Mouse (Mus musculus) neural tube, embryonic 11.5 days (tissue): Measurements from ENCODE around the gene Slc1a5. TPM values are rescaled to one million over a fixed set of nuclear protein-coding genes. Genes with fewer than 3 reads are reported as not detected.

Source experiments
- ATAC-seq: fragments of 200-750 bp; cut with Nextera tagmentation; 2 replicates; pipeline ENCODE4 v1.8.0; 2017; ENCODE audit warnings: moderate number of reproducible peaks, mild to moderate bottlenecking, moderate TSS enrichment, moderate library complexity; ENCODE audit not compliant: insufficient read depth, low FRiP score, low TSS enrichment
- DNase-seq: peaks from one replicate; pipeline ENCODE4 v3.0.0-alpha.2; 2015; ENCODE audit warnings: low spot score
- H3K27ac ChIP-seq: fragments of 300-500 bp; sonication (generic); 2 replicates; pipeline ENCODE4 v1.5.1; 2014; ENCODE audit warnings: low read depth, mild to moderate bottlenecking, low read length
- H3K27me3 ChIP-seq: fragments of 300-500 bp; sonication (generic); 2 replicates; pipeline ENCODE4 v1.6.1; 2014; ENCODE audit warnings: mild to moderate bottlenecking, low read length, mixed read lengths; ENCODE audit not compliant: control insufficient read depth, insufficient read depth
- H3K36me3 ChIP-seq: fragments of 300-500 bp; sonication (generic); 2 replicates; pipeline ENCODE4 v1.6.1; 2014; ENCODE audit warnings: mild to moderate bottlenecking, low read length, moderate library complexity, mixed read lengths; ENCODE audit not compliant: control insufficient read depth, insufficient read depth
- H3K4me1 ChIP-seq: fragments of 300-500 bp; sonication (generic); 2 replicates; pipeline ENCODE4 v1.6.1; 2014; ENCODE audit warnings: low read length, mixed read lengths; ENCODE audit not compliant: control insufficient read depth, insufficient read depth
- H3K4me2 ChIP-seq: fragments of 300-500 bp; sonication (generic); 2 replicates; pipeline ENCODE4 v1.6.1; 2014; ENCODE audit warnings: low read depth, mild to moderate bottlenecking, moderate library complexity
- H3K4me3 ChIP-seq: fragments of 300-500 bp; sonication (generic); 2 replicates; pipeline ENCODE4 v1.5.1; 2014; ENCODE audit warnings: low read depth, low read length
- H3K9ac ChIP-seq: fragments of 300-500 bp; sonication (generic); 2 replicates; pipeline ENCODE4 v1.6.1; 2014; ENCODE audit warnings: mild to moderate bottlenecking, low read length
- H3K9me3 ChIP-seq: fragments of 300-500 bp; sonication (generic); 2 replicates; pipeline ENCODE4 v1.6.1; 2016; ENCODE audit warnings: low read length; ENCODE audit not compliant: control insufficient read depth
- WGBS: fragments of 180-500 bp; shearing (Covaris S2); extraction: QIAGEN DNeasy Blood & Tissue Kit; methylation state at CpG from one replicate; pipeline ENCODE4 v1.1.7; 2014; 5-methylcytosine and 5-hydroxymethylcytosine counted together
- polyA plus RNA-seq: library from polyadenylated mRNA; unstranded; fragments of >200 nt; fragmentation: Nextera tagmentation; extraction: Ambion mirVana; gene quantifications from 2 replicates; pipeline ENCODE4 v1.2.1, GENCODE M21; 2014

The Slc1a5 gene
- polyA plus RNA-seq, 1 experiment from 2014 or later: 17.3 TPM

- H3K9ac ChIP-seq: no peak overlapping the region
- no peak overlapping the region for H3K4me3 ChIP-seq
- peaks cover 2% of the 10 kb centered on the region; the same call in 1 of the 2 replicates for H3K36me3 ChIP-seq
- ATAC-seq (no peak), DNase-seq (no peak)
- no peaks in the 10 kb centered on the region for H3K9me3 ChIP-seq
- no peaks in the 10 kb centered on the region for H3K27me3 ChIP-seq
- 77% methylated on average over 5 of the region's 5 CpGs for WGBS
- no peak overlapping the region for H3K4me2 ChIP-seq
- no peak overlapping the region for H3K27ac ChIP-seq
- H3K4me1 ChIP-seq: peaks cover 34% of the 10 kb centered on the region
Observed at GRCm38 (mm10) chr7:16819794-16820193, 38.7 kb downstream of the Slc1a5 start.

DNA sequence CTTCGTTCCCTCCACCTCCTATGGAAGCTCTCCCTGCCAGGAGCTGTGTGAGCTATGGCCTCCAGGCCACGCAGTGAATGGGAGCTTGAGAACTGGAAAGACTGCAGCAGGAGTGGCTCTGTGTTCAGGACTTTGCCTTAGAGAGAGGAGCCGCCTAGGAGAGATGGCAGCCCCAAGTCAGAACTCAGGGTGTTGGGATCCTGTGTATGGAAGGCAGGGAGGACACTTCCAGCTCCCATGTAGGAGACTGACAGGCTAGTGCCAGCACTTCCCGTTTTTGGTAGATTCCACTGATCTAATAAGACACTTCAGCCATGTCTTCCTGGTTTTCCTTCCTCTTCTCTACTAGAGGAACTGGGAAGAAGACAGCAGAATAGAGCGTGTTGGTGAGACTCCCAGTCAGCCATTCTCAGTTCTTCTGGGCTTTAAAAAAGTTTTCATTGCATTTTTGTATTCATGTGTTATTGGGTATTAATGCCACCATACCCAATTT lies 39.2 kb downstream of the Slc1a5 start:
- no peaks in the 10 kb centered on the region for H3K9me3 ChIP-seq
- no peak overlapping the region for H3K4me3 ChIP-seq
- H3K4me2 ChIP-seq: no peak overlapping the region
- 73% methylated on average over 5 of the region's 5 CpGs for WGBS
- ATAC-seq (no peak), DNase-seq (no peak)
- peaks cover 2% of the 10 kb centered on the region; the same call in 1 of the 2 replicates for H3K36me3 ChIP-seq
- no peak overlapping the region for H3K9ac ChIP-seq
- H3K27ac ChIP-seq: no peak overlapping the region
- H3K27me3 ChIP-seq: no peaks in the 10 kb centered on the region
- peaks cover 31% of the 10 kb centered on the region for H3K4me1 ChIP-seq

DNA sequence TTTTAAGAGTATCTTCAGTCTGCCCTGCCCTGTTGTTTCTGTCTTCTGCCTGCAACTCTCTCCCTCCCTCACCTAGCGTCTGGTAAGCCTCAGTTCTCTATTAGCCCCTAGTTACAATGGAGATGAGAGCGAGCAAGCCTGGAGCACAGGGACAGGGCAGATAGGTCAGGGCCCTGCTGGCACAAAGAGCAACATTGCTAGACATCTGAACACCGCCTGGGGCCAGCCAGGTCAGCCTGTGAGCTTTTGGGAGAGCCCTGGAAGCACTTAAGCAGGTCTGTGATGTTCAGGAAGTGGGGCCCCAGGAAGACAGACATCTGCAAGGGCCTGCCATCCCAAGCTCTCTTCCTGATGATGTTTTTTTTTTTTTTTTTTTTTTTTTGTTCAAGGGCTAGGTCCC lies 40.0 kb downstream of the Slc1a5 start:
- Histone ChIP-seq H3K9ac (no peak overlapping the region), H3K4me3 (no peak overlapping the region), H3K4me1 (peaks cover 27% of the 10 kb centered on the region), H3K36me3 (peaks cover 6% of the 10 kb centered on the region; the same call in 1 of the 2 replicates), H3K4me2 (no peak overlapping the region), H3K9me3 (no peaks in the 10 kb centered on the region), H3K27me3 (no peaks in the 10 kb centered on the region), H3K27ac (no peak overlapping the region)
- DNase-seq: no peak
- no peak for ATAC-seq
- 43% methylated on average over 3 of the region's 3 CpGs for WGBS

GRCm38 (mm10) chr7:16821669-16822101 lies 40.5 kb downstream of the Slc1a5 start:
- Histone ChIP-seq H3K9ac (no peak overlapping the region), H3K36me3 (peaks cover 8% of the 10 kb centered on the region; the same call in 1 of the 2 replicates), H3K4me3 (no peak overlapping the region), H3K27ac (no peak overlapping the region), H3K27me3 (no peaks in the 10 kb centered on the region), H3K9me3 (no peaks in the 10 kb centered on the region), H3K4me2 (no peak overlapping the region), H3K4me1 (peaks cover 27% of the 10 kb centered on the region)
- WGBS: 85% methylated on average over 4 of the region's 4 CpGs
- ATAC-seq (no peak), DNase-seq (no peak)

DNA sequence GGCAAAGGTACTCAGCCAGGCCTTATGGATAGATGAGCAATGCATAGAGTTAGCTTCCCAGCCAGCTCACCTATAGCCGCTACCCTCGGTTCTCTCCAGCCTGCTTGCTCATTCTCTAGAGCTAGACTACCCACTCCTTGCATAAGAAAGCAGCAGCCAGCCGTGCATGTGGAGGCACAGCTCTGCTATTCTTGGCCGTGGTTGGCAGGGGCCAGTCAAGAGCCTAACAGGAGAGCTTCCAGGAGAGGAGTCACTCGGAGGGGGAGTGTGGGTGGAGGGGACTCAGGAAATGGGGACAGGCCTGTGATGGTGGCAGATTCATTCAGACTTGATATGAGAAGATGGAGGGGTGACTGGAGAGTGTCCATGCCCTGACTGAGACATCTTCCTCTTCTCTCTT lies 42.6 kb downstream of the Slc1a5 start:
- no peak for DNase-seq
- Histone ChIP-seq H3K4me3 (no peak overlapping the region), H3K9me3 (no peaks in the 10 kb centered on the region), H3K4me2 (no peak overlapping the region), H3K4me1 (peaks cover 13% of the 10 kb centered on the region), H3K36me3 (peaks cover 14% of the 10 kb centered on the region), H3K27me3 (no peaks in the 10 kb centered on the region), H3K9ac (no peak overlapping the region), H3K27ac (no peak overlapping the region)
- 80% methylated on average over 5 of the region's 5 CpGs for WGBS
- no peak for ATAC-seq

DNA sequence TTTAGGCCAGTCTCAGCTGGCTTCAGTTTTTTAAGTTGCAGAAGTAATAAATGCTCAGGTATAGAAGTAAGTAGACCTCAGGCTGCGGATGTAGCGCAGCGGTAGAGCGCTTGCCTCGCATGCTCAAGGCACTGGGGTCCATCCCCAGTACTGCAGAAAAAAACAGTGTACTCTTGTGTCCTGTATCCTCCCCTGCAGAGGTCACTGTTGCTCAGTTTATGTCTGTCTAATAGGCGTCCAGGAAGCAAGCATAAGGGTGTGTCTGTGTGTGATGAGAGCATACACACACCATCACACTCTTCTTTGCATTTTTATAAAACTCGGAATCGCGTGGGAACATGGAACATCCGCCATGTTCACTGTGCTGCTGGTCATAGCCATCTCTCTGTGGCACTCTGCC lies 44.6 kb downstream of the Slc1a5 start:
- WGBS: 86% methylated on average over 10 of the region's 10 CpGs
- no peaks in the 10 kb centered on the region for H3K27me3 ChIP-seq
- no peak overlapping the region for H3K4me3 ChIP-seq
- no peak for ATAC-seq
- DNase-seq: no peak
- H3K4me1 ChIP-seq: 0 out of 2 replicates have a peak, but pooled peaks cover 5% of the 10 kb centered on the region
- peaks cover 32% of the 10 kb centered on the region for H3K36me3 ChIP-seq
- no peak overlapping the region for H3K27ac ChIP-seq
- H3K9ac ChIP-seq: no peak overlapping the region
- no peak overlapping the region for H3K4me2 ChIP-seq
- H3K9me3 ChIP-seq: no peaks in the 10 kb centered on the region

- peaks cover 35% of the 10 kb centered on the region for H3K36me3 ChIP-seq
- 91% methylated on average over 5 of the region's 5 CpGs for WGBS
- no peaks in the 10 kb centered on the region for H3K9me3 ChIP-seq
- H3K27ac ChIP-seq: no peak overlapping the region
- no peak overlapping the region for H3K4me3 ChIP-seq
- H3K4me2 ChIP-seq: no peak overlapping the region
- no peak overlapping the region for H3K9ac ChIP-seq
- H3K4me1 ChIP-seq: 0 out of 2 replicates have a peak, but pooled peaks cover under 1% of the 10 kb centered on the region
- DNase-seq (no peak), ATAC-seq (no peak)
- no peaks in the 10 kb centered on the region for H3K27me3 ChIP-seq
Observed at GRCm38 (mm10) chr7:16826571-16826970, 45.4 kb downstream of the Slc1a5 start.

- 77% methylated on average over 4 of the region's 4 CpGs for WGBS
- Histone ChIP-seq H3K36me3 (peaks cover 38% of the 10 kb centered on the region), H3K4me2 (no peak overlapping the region), H3K9ac (no peak overlapping the region), H3K9me3 (no peaks in the 10 kb centered on the region), H3K4me3 (no peak overlapping the region), H3K27ac (no peak overlapping the region), H3K4me1 (no peaks in the 10 kb centered on the region), H3K27me3 (no peaks in the 10 kb centered on the region)
- ATAC-seq (no peak), DNase-seq (no peak)
Observed at GRCm38 (mm10) chr7:16827274-16827673, 46.1 kb downstream of the Slc1a5 start.

DNA sequence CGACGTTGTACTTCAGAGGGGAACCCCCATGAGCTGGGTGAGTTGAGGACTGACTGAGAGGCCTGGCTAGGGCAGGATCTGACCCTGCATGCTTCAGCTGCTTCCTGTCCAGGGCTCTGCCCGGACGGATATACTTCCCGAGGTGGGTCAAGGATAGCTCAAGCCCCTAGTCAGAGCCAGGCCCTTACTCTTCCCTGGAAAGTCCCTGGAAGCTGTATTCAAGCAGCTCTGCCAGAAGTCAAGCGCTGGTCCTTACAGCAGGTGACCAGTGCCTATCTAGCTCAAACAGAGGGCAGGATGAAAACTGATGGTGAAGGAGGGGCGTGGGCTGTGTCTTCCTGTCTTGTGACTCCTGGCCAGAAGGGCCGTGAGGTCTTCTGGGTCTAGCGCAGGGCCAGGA lies 49.3 kb downstream of the Slc1a5 start:
- Histone ChIP-seq H3K4me3 (no peak overlapping the region), H3K9ac (no peak overlapping the region), H3K9me3 (no peaks in the 10 kb centered on the region), H3K27ac (no peak overlapping the region), H3K4me1 (no peaks in the 10 kb centered on the region), H3K4me2 (no peak overlapping the region), H3K36me3 (peaks cover 52% of the 10 kb centered on the region), H3K27me3 (no peaks in the 10 kb centered on the region)
- 92% methylated on average over 9 of the region's 9 CpGs for WGBS
- ATAC-seq: no peak
- no peak for DNase-seq
